Mouse (Mus musculus) mouse trophoblast stem cell (cell line): Measurements from ENCODE around the gene Arsa.
"Not testable (repeated sequence)": the region's sequence is repeated elsewhere in the genome, so short reads cannot be mapped to it uniquely, and the experiment has no call there.

Experiments
- in situ Hi-C, 2 experiments: fragments of 300-500 bp; cut with MseI, MboI; formaldehyde crosslinking; loops; 2 replicates in 1 of 2; 3 replicates in 1 of 2; pipeline ENCODE4 v1.15.1; 2025

Arsa gene

GRCm38 (mm10) chr15:89453865-89454478 is 23.3 kb downstream of the Arsa start, which contains the start of gene Mapk8ip2:
TSS of gene Mapk8ip2 (plus strand) at chr15:89453913.
- in situ Hi-C loops: no loop called here

- in situ Hi-C loops: no loop called here
Measured at GRCm38 (mm10) chr15:89452906-89453864, 24.0 kb downstream of the Arsa start.

GRCm38 (mm10) chr15:89442486-89443070 is 34.6 kb downstream of the Arsa start:
- in situ Hi-C loops: no loop called here

- in situ Hi-C loops: no loop called here
Measured at GRCm38 (mm10) chr15:89435878-89436277, 41.3 kb downstream of the Arsa start.

- in situ Hi-C loops: no loop called here
Measured at GRCm38 (mm10) chr15:89434136-89434535, 43.1 kb downstream of the Arsa start.

GRCm38 (mm10) chr15:89432946-89433345 is 44.3 kb downstream of the Arsa start:
- in situ Hi-C loops: no loop called here

GRCm38 (mm10) chr15:89431806-89432205 is 45.4 kb downstream of the Arsa start:
- in situ Hi-C loops: no loop called here

- in situ Hi-C loops: no loop called here
Measured at GRCm38 (mm10) chr15:89431271-89431670, 46.0 kb downstream of the Arsa start.

- in situ Hi-C loops: not testable (repeated sequence)
Measured at GRCm38 (mm10) chr15:89430771-89431170, 46.5 kb downstream of the Arsa start.

- in situ Hi-C loops: no loop called here
Measured at GRCm38 (mm10) chr15:89430341-89430740, 46.9 kb downstream of the Arsa start.

- in situ Hi-C loops: no loop called here
Measured at GRCm38 (mm10) chr15:89429352-89430221, 47.6 kb downstream of the Arsa start, which contains the start of the genes C730034F03Rik, Gm44502 and Chkb. TSS of gene C730034F03Rik (plus strand) at chr15:89429589. TSS of gene Gm44502 (minus strand) at chr15:89429696. TSS of gene Chkb (minus strand) at chr15:89429908.

- in situ Hi-C loops: no loop called here
Measured at GRCm38 (mm10) chr15:89428821-89429351, 48.3 kb downstream of the Arsa start.

- in situ Hi-C loops: no loop called here
Measured at GRCm38 (mm10) chr15:89428136-89428790, 49.0 kb downstream of the Arsa start.

- in situ Hi-C loops: no loop called here
Measured at GRCm38 (mm10) chr15:89426716-89427115, 50.5 kb downstream of the Arsa start.

GRCm38 (mm10) chr15:89425711-89426121 is 51.5 kb downstream of the Arsa start, which contains the start of gene Cpt1b:
TSS of gene Cpt1b (minus strand) at chr15:89425863.
- in situ Hi-C loops: no loop called here

- in situ Hi-C loops: no loop called here
Measured at GRCm38 (mm10) chr15:89424621-89425020, 52.6 kb downstream of the Arsa start.
